Mouse (Mus musculus) effector memory CD4-positive, alpha-beta T cell, adult 7 months (primary cell): ENCODE data around the gene Metap1. TPM values are rescaled to one million over a fixed set of nuclear protein-coding genes. Genes with fewer than 3 reads are reported as not detected.

Source experiments
- polyA plus RNA-seq: library from polyadenylated mRNA; unstranded; fragments of 100-300 nt; shearing (Covaris generic); gene quantifications from one replicate; pipeline ENCODE4 v1.2.1, GENCODE M21; 2017

The Metap1 gene
- polyA plus RNA-seq = 25.8 TPM

GRCm38 (mm10) chr3:138489327-138490033 lies at the start of gene Metap1:
TSS of gene Metap1 (minus strand) at chr3:138489515.

GRCm38 (mm10) chr3:138526073-138526915 lies 37.0 kb upstream of the Metap1 start, which contains the start of gene Eif4e:
TSS of gene Eif4e (plus strand) at chr3:138526179.

GRCm38 (mm10) chr3:138442612-138443464 lies 46.5 kb downstream of the Metap1 start, which contains the start of gene Adh5:
TSS of gene Adh5 (plus strand) at chr3:138443093.

GRCm38 (mm10) chr3:138415121-138415690 lies 74.1 kb downstream of the Metap1 start, which contains the start of gene Adh4:
TSS of gene Adh4 (plus strand) at chr3:138415466.

Other genes starting within 250 kb of the Metap1 start
- not detected for gene Adh1, start 228.5 kb downstream of the Metap1 start, polyA plus RNA-seq
- not detected for gene Adh6a, start 176.2 kb downstream of the Metap1 start, polyA plus RNA-seq
- gene Adh6b, start 147.7 kb downstream of the Metap1 start, polyA plus RNA-seq = not detected
- gene Adh4, start 74.0 kb downstream of the Metap1 start, polyA plus RNA-seq = not detected
- gene Adh5, start 46.4 kb downstream of the Metap1 start, polyA plus RNA-seq = 118 TPM
- 243 TPM for gene Eif4e, start 36.7 kb upstream of the Metap1 start, polyA plus RNA-seq